Mouse (Mus musculus): ENCODE data around the gene Tmem200b. TPM values are rescaled to one million over a fixed set of nuclear protein-coding genes. Genes with fewer than 3 reads are reported as not detected.

Tmem200b gene
- 1.8 and 2.1 TPM in 2 replicates for total RNA-seq (2012; rRNA removed)

GRCm38 (mm10) chr4:131921461-131922346 lies at the start of gene Tmem200b:
Tmem200b (plus strand) TSS chr4:131921771.
- in situ Hi-C loops (cut with MboI; ENCODE audit: low sequenced_read_pairs in 2 of 2, unreplicated experiment in 2 of 2) = no loop called here
- Histone ChIP-seq H3K27ac (ENCODE audit: insufficient read depth, low read depth, low read length, poor library complexity, severe bottlenecking) (no peak within 1 kb of the TSS), H3K4me3 (ENCODE audit: insufficient read depth in 1 of 2, low read depth in 1 of 2, low read length in 2 of 2, poor library complexity in 1 of 2, severe bottlenecking in 1 of 2) (peak within 1 kb of the TSS; percentile 67 to 72), H3K36me3 (ENCODE audit: control insufficient read depth, insufficient read depth, low read length, poor library complexity, severe bottlenecking) (peaks cover 2% of the 10 kb centered on the region; the same call in 1 of the 2 replicates), H3K9ac (ENCODE audit: insufficient read depth, low read depth, low read length, poor library complexity, severe bottlenecking) (peak within 1 kb of the TSS; percentile 71), H3K9me3 (ENCODE audit: control insufficient read depth, insufficient read depth, low read depth, low read length) (no peaks in the 10 kb centered on the region), H3K4me1 (ENCODE audit: control insufficient read depth in 2 of 2, insufficient read depth in 2 of 2, low read length in 2 of 2, poor library complexity in 1 of 2) (peaks cover 0 to 17% of the 10 kb centered on the region in 2 experiments; a peak in 3 of 4 replicates)
- DNase-seq (ENCODE audit: low read depth, low spot score) = no peak
- no peak for TF ChIP-seq CHD2 (IDR thresholded peaks at IDR 0.05; ENCODE audit: low read depth, low read length)
- no peak for TF ChIP-seq ZC3H11A (IDR thresholded peaks at IDR 0.05; ENCODE audit: borderline replicate concordance, low read depth, low read length)
- TF ChIP-seq HCFC1 (IDR thresholded peaks at IDR 0.05; ENCODE audit: borderline replicate concordance, insufficient read depth, low read length) = no peak
- TF ChIP-seq MAFK (IDR thresholded peaks at IDR 0.05; ENCODE audit: insufficient read depth, low read depth, low read length) = no peak
- no peak for TF ChIP-seq ZNF384 (IDR thresholded peaks at IDR 0.05; ENCODE audit: low read depth, low read length)

DNA sequence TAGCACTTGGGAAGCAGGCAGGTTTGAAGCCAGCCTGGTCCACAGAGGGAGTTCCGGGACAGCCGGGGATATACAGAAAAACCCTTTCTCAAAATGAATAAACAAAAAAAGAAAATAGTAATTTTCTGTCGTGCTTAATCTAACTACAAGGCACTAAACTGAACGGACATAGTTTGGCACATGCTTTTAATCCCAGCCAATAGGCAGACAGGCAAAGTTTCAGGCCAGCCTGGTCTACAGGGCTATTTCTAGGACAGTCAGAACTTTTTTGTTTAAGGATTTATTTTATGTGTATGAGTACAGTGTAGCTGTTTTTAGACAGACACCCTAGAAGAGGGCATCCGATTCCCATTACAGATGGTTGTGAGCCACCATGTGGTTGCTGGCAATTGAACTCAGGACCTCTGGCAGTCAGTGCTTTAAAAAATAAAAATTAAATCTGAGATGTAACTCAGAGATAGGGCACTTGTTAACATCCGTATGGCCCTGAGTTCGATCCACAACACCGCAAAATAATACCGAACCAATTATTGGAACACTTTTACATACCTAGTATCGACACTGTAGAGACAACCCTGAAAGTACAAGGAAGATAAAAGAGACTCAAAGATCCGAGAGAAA lies 48.8 kb upstream of the Tmem200b start:
- H3K9me3 ChIP-seq (ENCODE audit: control insufficient read depth, insufficient read depth, low read depth, low read length) = no peaks in the 10 kb centered on the region
- peak overlapping the region; percentile 14; the same call in 1 of the 2 replicates for H3K27ac ChIP-seq (ENCODE audit: insufficient read depth, low read depth, low read length, poor library complexity, severe bottlenecking)
- no peak for DNase-seq (ENCODE audit: low read depth, low spot score)
- TF ChIP-seq MAFK (IDR thresholded peaks at IDR 0.05; ENCODE audit: insufficient read depth, low read depth, low read length) = no peak
- H3K9ac ChIP-seq (ENCODE audit: insufficient read depth, low read depth, low read length, poor library complexity, severe bottlenecking) = peak overlapping the region; percentile 85
- H3K4me1 ChIP-seq (ENCODE audit: control insufficient read depth in 2 of 2, insufficient read depth in 2 of 2, low read length in 2 of 2, poor library complexity in 1 of 2) = peaks cover 5 to 14% of the 10 kb centered on the region in 2 experiments; a peak in 3 of 4 replicates
- peaks cover 2% of the 10 kb centered on the region; the same call in 1 of the 2 replicates for H3K36me3 ChIP-seq (ENCODE audit: control insufficient read depth, insufficient read depth, low read length, poor library complexity, severe bottlenecking)
- in situ Hi-C loops (cut with MboI; ENCODE audit: low sequenced_read_pairs in 2 of 2, unreplicated experiment in 2 of 2) = no loop called here
- peak overlapping the region; percentile 84 to 88 for H3K4me3 ChIP-seq (ENCODE audit: insufficient read depth in 1 of 2, low read depth in 1 of 2, low read length in 2 of 2, poor library complexity in 1 of 2, severe bottlenecking in 1 of 2)

GRCm38 (mm10) chr4:131873293-131874168 lies 48.0 kb upstream of the Tmem200b start, which contains the start of gene Srsf4:
Srsf4 (plus strand) TSS chr4:131873617.
- peaks cover 2% of the 10 kb centered on the region; the same call in 1 of the 2 replicates for H3K36me3 ChIP-seq (ENCODE audit: control insufficient read depth, insufficient read depth, low read length, poor library complexity, severe bottlenecking)
- in situ Hi-C loops (cut with MboI; ENCODE audit: low sequenced_read_pairs in 2 of 2, unreplicated experiment in 2 of 2) = no loop called here
- H3K9me3 ChIP-seq (ENCODE audit: control insufficient read depth, insufficient read depth, low read depth, low read length) = no peaks in the 10 kb centered on the region
- TF ChIP-seq ZNF384 (IDR thresholded peaks at IDR 0.05; ENCODE audit: low read depth, low read length) (no peak), HCFC1 (IDR thresholded peaks at IDR 0.05; ENCODE audit: borderline replicate concordance, insufficient read depth, low read length) (peak; percentile 51), MAFK (IDR thresholded peaks at IDR 0.05; ENCODE audit: insufficient read depth, low read depth, low read length) (no peak), CHD2 (IDR thresholded peaks at IDR 0.05; ENCODE audit: low read depth, low read length) (peak; percentile 91), ZC3H11A (IDR thresholded peaks at IDR 0.05; ENCODE audit: borderline replicate concordance, low read depth, low read length) (no peak)
- peak within 1 kb of the TSS; percentile 97 for H3K27ac ChIP-seq (ENCODE audit: insufficient read depth, low read depth, low read length, poor library complexity, severe bottlenecking)
- peaks cover 5 to 14% of the 10 kb centered on the region in 2 experiments; a peak in 3 of 4 replicates for H3K4me1 ChIP-seq (ENCODE audit: control insufficient read depth in 2 of 2, insufficient read depth in 2 of 2, low read length in 2 of 2, poor library complexity in 1 of 2)
- DNase-seq (ENCODE audit: low read depth, low spot score) = peak; percentile 81
- H3K4me3 ChIP-seq (ENCODE audit: insufficient read depth in 1 of 2, low read depth in 1 of 2, low read length in 2 of 2, poor library complexity in 1 of 2, severe bottlenecking in 1 of 2) = peak within 1 kb of the TSS; percentile 98 to 99
- H3K9ac ChIP-seq (ENCODE audit: insufficient read depth, low read depth, low read length, poor library complexity, severe bottlenecking) = peak within 1 kb of the TSS; percentile 100

- peak overlapping the region; percentile 98 to 99 for H3K4me3 ChIP-seq (ENCODE audit: insufficient read depth in 1 of 2, low read depth in 1 of 2, low read length in 2 of 2, poor library complexity in 1 of 2, severe bottlenecking in 1 of 2)
- peaks cover 2% of the 10 kb centered on the region; the same call in 1 of the 2 replicates for H3K36me3 ChIP-seq (ENCODE audit: control insufficient read depth, insufficient read depth, low read length, poor library complexity, severe bottlenecking)
- peak overlapping the region; percentile 100 for H3K9ac ChIP-seq (ENCODE audit: insufficient read depth, low read depth, low read length, poor library complexity, severe bottlenecking)
- peak overlapping the region; percentile 97 for H3K27ac ChIP-seq (ENCODE audit: insufficient read depth, low read depth, low read length, poor library complexity, severe bottlenecking)
- H3K9me3 ChIP-seq (ENCODE audit: control insufficient read depth, insufficient read depth, low read depth, low read length) = no peaks in the 10 kb centered on the region
- DNase-seq (ENCODE audit: low read depth, low spot score) = peak; percentile 24
- in situ Hi-C loops (cut with MboI; ENCODE audit: low sequenced_read_pairs in 2 of 2, unreplicated experiment in 2 of 2) = no loop called here
- no peak for TF ChIP-seq CHD2 (IDR thresholded peaks at IDR 0.05; ENCODE audit: low read depth, low read length)
- TF ChIP-seq ZNF384 (IDR thresholded peaks at IDR 0.05; ENCODE audit: low read depth, low read length) = no peak
- no peak for TF ChIP-seq MAFK (IDR thresholded peaks at IDR 0.05; ENCODE audit: insufficient read depth, low read depth, low read length)
- no peak for TF ChIP-seq HCFC1 (IDR thresholded peaks at IDR 0.05; ENCODE audit: borderline replicate concordance, insufficient read depth, low read length)
- no peak for TF ChIP-seq ZC3H11A (IDR thresholded peaks at IDR 0.05; ENCODE audit: borderline replicate concordance, low read depth, low read length)
- H3K4me1 ChIP-seq (ENCODE audit: control insufficient read depth in 2 of 2, insufficient read depth in 2 of 2, low read length in 2 of 2, poor library complexity in 1 of 2) = peaks cover 5 to 14% of the 10 kb centered on the region in 2 experiments; a peak in 3 of 4 replicates
Observed at GRCm38 (mm10) chr4:131874169-131874536, 47.4 kb upstream of the Tmem200b start.
